Mouse (Mus musculus) megakaryocyte-erythroid progenitor cell, adult 5 weeks (primary cell): ENCODE measurements around the gene Glb1l2. TPM values are rescaled to one million over a fixed set of nuclear protein-coding genes. Genes with fewer than 3 reads are reported as not detected.

Experiments used
- polyA plus RNA-seq: library from polyadenylated mRNA; stranded (reverse); fragments of >175 nt; gene quantifications from 2 replicates; pipeline ENCODE4 v1.2.3, GENCODE M21; 2012

Glb1l2 gene
- polyA plus RNA-seq: not detected in 2 replicates

GRCm38 (mm10) chr9:26805935-26806666, at the start of gene Glb1l2:
Gene Glb1l2, minus strand, starts transcription at chr9:26806468.

DNA sequence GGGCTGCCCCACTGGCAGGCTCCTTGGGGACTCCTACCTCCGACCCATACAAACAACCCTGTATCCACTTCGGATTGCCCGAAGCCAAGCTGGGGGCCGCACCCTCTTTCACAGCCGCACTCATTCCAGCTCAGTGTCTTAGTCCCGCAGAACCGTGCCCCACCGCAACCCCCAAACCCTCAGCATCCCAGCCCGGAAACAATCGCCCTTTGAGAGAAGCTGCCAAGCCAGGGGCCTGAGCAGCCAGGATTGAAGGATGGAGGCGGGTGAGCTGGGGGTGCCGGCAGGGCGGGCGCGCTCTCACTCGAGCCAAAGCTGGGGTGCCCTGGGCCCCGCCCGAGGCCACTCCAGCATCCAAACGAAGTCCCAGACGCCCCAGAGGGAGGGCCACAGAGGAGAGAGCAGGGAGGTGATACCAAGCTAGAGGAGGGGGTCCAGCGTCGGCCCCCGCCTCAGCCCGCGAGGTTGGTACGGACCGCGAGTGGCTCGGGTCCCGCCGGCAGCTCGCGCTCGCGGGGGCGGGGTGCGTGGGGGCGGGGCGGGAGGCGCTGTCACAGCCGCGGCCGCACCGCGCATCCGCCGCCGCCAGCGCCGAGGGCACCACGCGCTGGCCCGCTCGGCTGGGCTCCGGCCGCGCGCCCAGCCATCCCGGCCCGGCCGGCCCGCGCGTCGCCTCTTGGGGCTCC, 72.9 kb downstream of the Glb1l2 start, which contains the start of gene B3gat1:
Gene B3gat1 (plus strand): TSS at position 523 of the 686 bp plus-strand sequence.

Other genes with a start within 250 kb of the Glb1l2 start
- 0.01 TPM in 1 of 2 replicates, not detected in the other for gene B3gat1, start 72.7 kb downstream of the Glb1l2 start, polyA plus RNA-seq
- not detected in 2 replicates for gene Glb1l3, start 54.4 kb upstream of the Glb1l2 start, polyA plus RNA-seq
- gene Gm1110, start 116.6 kb upstream of the Glb1l2 start, polyA plus RNA-seq: 0.05 TPM in 1 of 2 replicates, not detected in the other
- 1.7 and 2.0 TPM in 2 replicates for gene Acad8, start 193.1 kb upstream of the Glb1l2 start, polyA plus RNA-seq
- 4.7 and 5.5 TPM in 2 replicates for gene Thyn1, start 193.2 kb upstream of the Glb1l2 start, polyA plus RNA-seq
- 35.2 and 37.6 TPM in 2 replicates for gene Vps26b, start 223.6 kb upstream of the Glb1l2 start, polyA plus RNA-seq
- gene Ncapd3, start 223.7 kb upstream of the Glb1l2 start, polyA plus RNA-seq: 3.0 and 4.0 TPM in 2 replicates